Mouse (Mus musculus): ENCODE results near the gene Gm20388. TPM values are rescaled to one million over a fixed set of nuclear protein-coding genes. Genes with fewer than 3 reads are reported as not detected.

Gm20388 gene
- polyA plus RNA-seq, 1 experiment from 2014 or later = not detected

- no peak overlapping the region for H3K9ac ChIP-seq
- WGBS (ENCODE audit: insufficient replicate concordance) = 50% methylated on average over 9 of the region's 9 CpGs
- no peaks in the 10 kb centered on the region for H3K36me3 ChIP-seq
- H3K4me1 ChIP-seq (replicated peaks) = no peaks in the 10 kb centered on the region
- H3K4me2 ChIP-seq = no peak overlapping the region
- ATAC-seq (ENCODE audit: low read depth) (no peak), DNase-seq (no peak)
- no peaks in the 10 kb centered on the region for H3K9me3 ChIP-seq (replicated peaks)
- no peaks in the 10 kb centered on the region for H3K27me3 ChIP-seq
- no peak overlapping the region for H3K4me3 ChIP-seq (replicated peaks)
- H3K27ac ChIP-seq = no peak overlapping the region
Measured at GRCm38 (mm10) chr8:121047441-121047840, 1136.8 kb downstream of the Gm20388 start.

- no peak overlapping the region for H3K4me3 ChIP-seq (replicated peaks)
- H3K9ac ChIP-seq = no peak overlapping the region
- DNase-seq = no peak
- H3K27me3 ChIP-seq = peaks cover 7% of the 10 kb centered on the region; the same call in 1 of the 2 replicates
- WGBS (ENCODE audit: insufficient replicate concordance) = 65% methylated on average over 9 of the region's 9 CpGs
- H3K36me3 ChIP-seq = no peaks in the 10 kb centered on the region
- H3K4me1 ChIP-seq (replicated peaks) = no peaks in the 10 kb centered on the region
- ATAC-seq (ENCODE audit: low read depth) = no peak
- H3K4me2 ChIP-seq = no peak overlapping the region
- H3K9me3 ChIP-seq (replicated peaks) = no peaks in the 10 kb centered on the region
- H3K27ac ChIP-seq = no peak overlapping the region
Measured at GRCm38 (mm10) chr8:121058081-121058480, 1147.4 kb downstream of the Gm20388 start.

GRCm38 (mm10) chr8:121059098-121059497 lies 1148.5 kb downstream of the Gm20388 start:
- WGBS (ENCODE audit: insufficient replicate concordance) = 70% methylated on average over 7 of the region's 7 CpGs
- no peaks in the 10 kb centered on the region for H3K4me1 ChIP-seq (replicated peaks)
- no peak for ATAC-seq (ENCODE audit: low read depth)
- H3K4me3 ChIP-seq (replicated peaks) = no peak overlapping the region
- no peak overlapping the region for H3K9ac ChIP-seq
- H3K4me2 ChIP-seq = no peak overlapping the region
- no peak for DNase-seq
- peaks cover 7% of the 10 kb centered on the region; the same call in 1 of the 2 replicates for H3K27me3 ChIP-seq
- no peaks in the 10 kb centered on the region for H3K9me3 ChIP-seq (replicated peaks)
- no peak overlapping the region for H3K27ac ChIP-seq
- no peaks in the 10 kb centered on the region for H3K36me3 ChIP-seq

GRCm38 (mm10) chr8:121062521-121062920 lies 1151.9 kb downstream of the Gm20388 start:
- Histone ChIP-seq H3K4me1 (replicated peaks) (no peaks in the 10 kb centered on the region), H3K36me3 (no peaks in the 10 kb centered on the region), H3K27ac (no peak overlapping the region), H3K9me3 (replicated peaks) (no peaks in the 10 kb centered on the region), H3K9ac (no peak overlapping the region), H3K27me3 (peaks cover 11% of the 10 kb centered on the region; the same call in 1 of the 2 replicates), H3K4me2 (no peak overlapping the region), H3K4me3 (replicated peaks) (no peak overlapping the region)
- ATAC-seq (ENCODE audit: low read depth) = no peak
- WGBS (ENCODE audit: insufficient replicate concordance) = 88% methylated on average over 6 of the region's 6 CpGs
- DNase-seq = no peak

- Histone ChIP-seq H3K27ac (no peak overlapping the region), H3K4me1 (replicated peaks) (no peaks in the 10 kb centered on the region), H3K9ac (no peak overlapping the region), H3K9me3 (replicated peaks) (no peaks in the 10 kb centered on the region), H3K4me2 (no peak overlapping the region), H3K27me3 (peaks cover 10% of the 10 kb centered on the region), H3K36me3 (no peaks in the 10 kb centered on the region), H3K4me3 (replicated peaks) (no peak overlapping the region)
- ATAC-seq (ENCODE audit: low read depth) = no peak
- no peak for DNase-seq
- WGBS (ENCODE audit: insufficient replicate concordance) = 69% methylated on average over 13 of the region's 13 CpGs
Measured at GRCm38 (mm10) chr8:121063649-121064048, 1153.0 kb downstream of the Gm20388 start.

- Histone ChIP-seq H3K27me3 (peaks cover 79% of the 10 kb centered on the region), H3K36me3 (no peaks in the 10 kb centered on the region), H3K9me3 (replicated peaks) (no peaks in the 10 kb centered on the region), H3K4me3 (replicated peaks) (no peak overlapping the region), H3K4me1 (replicated peaks) (no peaks in the 10 kb centered on the region), H3K27ac (no peak overlapping the region), H3K9ac (no peak overlapping the region), H3K4me2 (no peak overlapping the region)
- ATAC-seq (ENCODE audit: low read depth) (no peak), DNase-seq (no peak)
- 6% methylated on average over 12 of the region's 12 CpGs for WGBS (ENCODE audit: insufficient replicate concordance)
Measured at GRCm38 (mm10) chr8:121071454-121071853, 1160.8 kb downstream of the Gm20388 start.

- no peak overlapping the region for H3K4me3 ChIP-seq (replicated peaks)
- no peaks in the 10 kb centered on the region for H3K4me1 ChIP-seq (replicated peaks)
- 0 out of 2 replicates have a peak overlapping the region, but pooled peaks have one; percentile 32 for H3K4me2 ChIP-seq
- H3K9me3 ChIP-seq (replicated peaks) = no peaks in the 10 kb centered on the region
- H3K36me3 ChIP-seq = no peaks in the 10 kb centered on the region
- WGBS (ENCODE audit: insufficient replicate concordance) = 15% methylated on average over 11 of the region's 11 CpGs
- DNase-seq (no peak), ATAC-seq (ENCODE audit: low read depth) (no peak)
- peaks cover 90% of the 10 kb centered on the region for H3K27me3 ChIP-seq
- no peak overlapping the region for H3K9ac ChIP-seq
- no peak overlapping the region for H3K27ac ChIP-seq
Measured at GRCm38 (mm10) chr8:121072406-121073130, 1161.9 kb downstream of the Gm20388 start.

- Histone ChIP-seq H3K9ac (no peak overlapping the region), H3K4me2 (peak overlapping the region; percentile 32), H3K36me3 (no peaks in the 10 kb centered on the region), H3K4me3 (replicated peaks) (peak overlapping the region; percentile 18), H3K27ac (no peak overlapping the region), H3K27me3 (peaks cover 98% of the 10 kb centered on the region), H3K4me1 (replicated peaks) (no peaks in the 10 kb centered on the region), H3K9me3 (replicated peaks) (no peaks in the 10 kb centered on the region)
- ATAC-seq (ENCODE audit: low read depth) (no peak), DNase-seq (no peak)
- whole genome bisulfite sequencing (ENCODE audit: insufficient replicate concordance) = 3% methylated on average over 48 of the region's 48 CpGs
Measured at GRCm38 (mm10) chr8:121073174-121074107, 1162.8 kb downstream of the Gm20388 start.

- 8% methylated on average over 15 of the region's 15 CpGs for WGBS (ENCODE audit: insufficient replicate concordance)
- no peaks in the 10 kb centered on the region for H3K4me1 ChIP-seq (replicated peaks)
- DNase-seq (no peak), ATAC-seq (ENCODE audit: low read depth) (no peak)
- H3K4me3 ChIP-seq (replicated peaks) = no peak overlapping the region
- no peak overlapping the region for H3K9ac ChIP-seq
- H3K27ac ChIP-seq = no peak overlapping the region
- H3K9me3 ChIP-seq (replicated peaks) = no peaks in the 10 kb centered on the region
- no peak overlapping the region for H3K4me2 ChIP-seq
- no peaks in the 10 kb centered on the region for H3K36me3 ChIP-seq
- H3K27me3 ChIP-seq = peaks cover 99% of the 10 kb centered on the region
Measured at GRCm38 (mm10) chr8:121074108-121074847, 1163.6 kb downstream of the Gm20388 start.

- no peak overlapping the region for H3K4me3 ChIP-seq (replicated peaks)
- H3K9me3 ChIP-seq (replicated peaks) = no peaks in the 10 kb centered on the region
- H3K9ac ChIP-seq = no peak overlapping the region
- peaks cover 99% of the 10 kb centered on the region for H3K27me3 ChIP-seq
- no peaks in the 10 kb centered on the region for H3K36me3 ChIP-seq
- no peak overlapping the region for H3K4me2 ChIP-seq
- H3K4me1 ChIP-seq (replicated peaks) = no peaks in the 10 kb centered on the region
- 6% methylated on average over 10 of the region's 10 CpGs for WGBS (ENCODE audit: insufficient replicate concordance)
- DNase-seq = no peak
- H3K27ac ChIP-seq = no peak overlapping the region
- ATAC-seq (ENCODE audit: low read depth) = no peak
Measured at GRCm38 (mm10) chr8:121074848-121075145, 1164.2 kb downstream of the Gm20388 start.

- H3K4me3 ChIP-seq (replicated peaks) = no peak overlapping the region
- no peak overlapping the region for H3K4me2 ChIP-seq
- ATAC-seq (ENCODE audit: low read depth) (no peak), DNase-seq (no peak)
- no peak overlapping the region for H3K27ac ChIP-seq
- no peaks in the 10 kb centered on the region for H3K9me3 ChIP-seq (replicated peaks)
- H3K36me3 ChIP-seq = no peaks in the 10 kb centered on the region
- peaks cover 99% of the 10 kb centered on the region for H3K27me3 ChIP-seq
- no peak overlapping the region for H3K9ac ChIP-seq
- no peaks in the 10 kb centered on the region for H3K4me1 ChIP-seq (replicated peaks)
- WGBS (ENCODE audit: insufficient replicate concordance) = 9% methylated on average over 13 of the region's 13 CpGs
Measured at GRCm38 (mm10) chr8:121075936-121076335, 1165.3 kb downstream of the Gm20388 start.

All from liver, embryonic 13.5 days (tissue).